Mouse (Mus musculus) heart, postnatal 0 days (tissue): ENCODE results near the gene Sdk2. TPM values are rescaled to one million over a fixed set of nuclear protein-coding genes. Genes with fewer than 3 reads are reported as not detected.

Source experiments
- ATAC-seq: fragments of 200-750 bp; cut with Nextera tagmentation; 2 replicates; pipeline ENCODE4 v1.8.0; 2017; ENCODE audit warnings: low read depth, moderate number of reproducible peaks, moderate library complexity; ENCODE audit not compliant: insufficient read depth
- DNase-seq: peaks from one replicate; pipeline ENCODE4 v3.0.0-alpha.2; 2016; ENCODE audit warnings: low spot score
- H3K27ac ChIP-seq: fragments of 300-500 bp; sonication (generic); 2 replicates; pipeline ENCODE4 v1.5.1; 2014; ENCODE audit warnings: low read depth, mild to moderate bottlenecking
- H3K27me3 ChIP-seq: fragments of 300-500 bp; sonication (generic); 2 replicates; pipeline ENCODE4 v1.6.1; 2014; ENCODE audit warnings: low read length, mixed read lengths; ENCODE audit not compliant: control insufficient read depth, insufficient read depth
- H3K36me3 ChIP-seq: fragments of 300-500 bp; sonication (generic); replicated peaks from 2 replicates; pipeline ENCODE4 v1.6.1; 2014; ENCODE audit warnings: low read length, mixed read lengths; ENCODE audit not compliant: control insufficient read depth, insufficient read depth
- H3K4me1 ChIP-seq: fragments of 300-500 bp; sonication (generic); 2 replicates; pipeline ENCODE4 v1.6.1; 2014; ENCODE audit warnings: antibody characterized with exemption; ENCODE audit not compliant: control insufficient read depth, insufficient read depth
- H3K4me2 ChIP-seq: fragments of 300-500 bp; sonication (generic); 2 replicates; pipeline ENCODE4 v1.6.1; 2014; ENCODE audit warnings: low read depth, mild to moderate bottlenecking, low read length, moderate library complexity
- H3K4me3 ChIP-seq: fragments of 300-500 bp; sonication (generic); 2 replicates; pipeline ENCODE4 v1.5.1; 2014; ENCODE audit warnings: low read depth, low read length
- H3K9ac ChIP-seq: fragments of 300-500 bp; sonication (generic); replicated peaks from 2 replicates; pipeline ENCODE4 v1.6.1; 2014; ENCODE audit warnings: low read depth, low read length, mixed read lengths
- H3K9me3 ChIP-seq: fragments of 300-500 bp; sonication (generic); replicated peaks from 2 replicates; pipeline ENCODE4 v1.6.1; 2016; ENCODE audit warnings: low read length; ENCODE audit not compliant: control insufficient read depth
- CTCF ChIP-seq: IDR thresholded peaks from 2 replicates; pipeline ENCODE4 v1.5.1; 2016; ENCODE audit warnings: antibody characterized with exemption, control low read depth, low read depth
- EP300 ChIP-seq: IDR thresholded peaks from 2 replicates; pipeline ENCODE4 v1.6.1; 2016; ENCODE audit warnings: antibody characterized with exemption, low read depth
- WGBS: fragments of 180-500 bp; shearing (Covaris S2); extraction: QIAGEN DNeasy Blood & Tissue Kit; methylation state at CpG from one replicate; pipeline ENCODE4 v1.1.7; 2014; 5-methylcytosine and 5-hydroxymethylcytosine counted together
- polyA plus RNA-seq: library from polyadenylated mRNA; unstranded; fragments of >200 nt; fragmentation: Nextera tagmentation; extraction: Ambion mirVana; gene quantifications from 2 replicates; pipeline ENCODE4 v1.2.1, GENCODE M21; 2015
- total RNA-seq: library from RNA; depleted of rRNA; stranded (reverse); fragments of >200 nt; gene quantifications from 2 replicates; pipeline ENCODE4 v1.2.3, GENCODE M21; 2014; ENCODE audit warnings: low replicate concordance

The Sdk2 gene
- total and polyA plus RNA-seq, 2 experiments from 2014 or later, result 0.27 to 1.9 TPM

GRCm38 (mm10) chr11:113740100-113740499, 326.7 kb downstream of the Sdk2 start:
- no peaks in the 10 kb centered on the region for H3K27me3 ChIP-seq
- H3K36me3 ChIP-seq, result peaks cover 19% of the 10 kb centered on the region
- DNase-seq (no peak), ATAC-seq (no peak; the same call in 1 of the 2 replicates)
- H3K27ac ChIP-seq, result no peak overlapping the region
- 42% methylated on average over 7 of the region's 7 CpGs for WGBS
- no peak for TF ChIP-seq EP300
- H3K4me1 ChIP-seq, result peaks cover 20% of the 10 kb centered on the region
- H3K9me3 ChIP-seq, result no peaks in the 10 kb centered on the region
- no peak overlapping the region for H3K4me3 ChIP-seq
- H3K4me2 ChIP-seq, result no peak overlapping the region
- H3K9ac ChIP-seq, result no peak overlapping the region

GRCm38 (mm10) chr11:113739213-113739612, 327.6 kb downstream of the Sdk2 start:
- WGBS, result 47% methylated on average over 8 of the region's 8 CpGs
- Histone ChIP-seq H3K27me3 (no peaks in the 10 kb centered on the region), H3K9ac (no peak overlapping the region), H3K9me3 (no peaks in the 10 kb centered on the region), H3K4me3 (no peak overlapping the region), H3K36me3 (peaks cover 15% of the 10 kb centered on the region), H3K27ac (no peak overlapping the region), H3K4me1 (peaks cover 21% of the 10 kb centered on the region), H3K4me2 (no peak overlapping the region)
- DNase-seq, result no peak
- peak; percentile 49 for ATAC-seq
- TF ChIP-seq CTCF, result no peak
- no peak for TF ChIP-seq EP300

- Histone ChIP-seq H3K4me1 (peaks cover 33% of the 10 kb centered on the region), H3K36me3 (0 out of 2 replicates have a peak, but pooled peaks cover 6% of the 10 kb centered on the region), H3K27ac (no peak overlapping the region), H3K9me3 (no peaks in the 10 kb centered on the region), H3K9ac (no peak overlapping the region), H3K4me3 (no peak overlapping the region), H3K4me2 (no peak overlapping the region), H3K27me3 (no peaks in the 10 kb centered on the region)
- DNase-seq (no peak), ATAC-seq (no peak)
- TF ChIP-seq EP300 (no peak), CTCF (no peak)
- 78% methylated on average over 8 of the region's 8 CpGs for WGBS
These were observed 328.9 kb downstream of the Sdk2 start for GRCm38 (mm10) chr11:113737912-113738311.

- Histone ChIP-seq H3K27me3 (no peaks in the 10 kb centered on the region), H3K36me3 (0 out of 2 replicates have a peak, but pooled peaks cover 3% of the 10 kb centered on the region), H3K9me3 (no peaks in the 10 kb centered on the region), H3K9ac (no peak overlapping the region), H3K4me2 (no peak overlapping the region), H3K4me1 (peaks cover 35% of the 10 kb centered on the region), H3K4me3 (no peak overlapping the region), H3K27ac (no peak overlapping the region)
- ATAC-seq (no peak), DNase-seq (no peak)
- 70% methylated on average over 3 of the region's 3 CpGs for WGBS
- no peak for TF ChIP-seq EP300
- no peak for TF ChIP-seq CTCF
These were observed 329.3 kb downstream of the Sdk2 start for GRCm38 (mm10) chr11:113737553-113737854.

GRCm38 (mm10) chr11:113736848-113737552, 329.8 kb downstream of the Sdk2 start:
- ATAC-seq (no peak), DNase-seq (no peak)
- H3K4me3 ChIP-seq, result no peak overlapping the region
- H3K36me3 ChIP-seq, result no peaks in the 10 kb centered on the region
- no peaks in the 10 kb centered on the region for H3K9me3 ChIP-seq
- no peak overlapping the region for H3K27ac ChIP-seq
- H3K27me3 ChIP-seq, result no peaks in the 10 kb centered on the region
- WGBS, result 73% methylated on average over 11 of the region's 11 CpGs
- no peak overlapping the region for H3K4me2 ChIP-seq
- no peak for TF ChIP-seq EP300
- TF ChIP-seq CTCF, result no peak
- no peak overlapping the region for H3K9ac ChIP-seq
- peaks cover 35% of the 10 kb centered on the region for H3K4me1 ChIP-seq

GRCm38 (mm10) chr11:113735151-113735550, 331.7 kb downstream of the Sdk2 start:
- TF ChIP-seq CTCF (no peak), EP300 (no peak)
- DNase-seq (no peak), ATAC-seq (no peak)
- H3K9me3 ChIP-seq, result no peaks in the 10 kb centered on the region
- H3K27ac ChIP-seq, result no peak overlapping the region
- 70% methylated on average over 6 of the region's 6 CpGs for WGBS
- H3K27me3 ChIP-seq, result no peaks in the 10 kb centered on the region
- peaks cover 35% of the 10 kb centered on the region for H3K4me1 ChIP-seq
- no peak overlapping the region for H3K9ac ChIP-seq
- no peaks in the 10 kb centered on the region for H3K36me3 ChIP-seq
- H3K4me2 ChIP-seq, result no peak overlapping the region
- H3K4me3 ChIP-seq, result no peak overlapping the region
